Mouse (Mus musculus) fibroblast of lung, adult 2 months (primary cell): ENCODE results near the gene Vmn2r24.
"Not testable (repeated sequence)": the region's sequence is repeated elsewhere in the genome, so short reads cannot be mapped to it uniquely, and the experiment has no call there.

Experiments
- DNase-seq: peaks from one replicate; pipeline ENCODE4 v3.0.0-alpha.2; 2011; ENCODE audit warnings: low read depth

The Vmn2r24 gene

DNA sequence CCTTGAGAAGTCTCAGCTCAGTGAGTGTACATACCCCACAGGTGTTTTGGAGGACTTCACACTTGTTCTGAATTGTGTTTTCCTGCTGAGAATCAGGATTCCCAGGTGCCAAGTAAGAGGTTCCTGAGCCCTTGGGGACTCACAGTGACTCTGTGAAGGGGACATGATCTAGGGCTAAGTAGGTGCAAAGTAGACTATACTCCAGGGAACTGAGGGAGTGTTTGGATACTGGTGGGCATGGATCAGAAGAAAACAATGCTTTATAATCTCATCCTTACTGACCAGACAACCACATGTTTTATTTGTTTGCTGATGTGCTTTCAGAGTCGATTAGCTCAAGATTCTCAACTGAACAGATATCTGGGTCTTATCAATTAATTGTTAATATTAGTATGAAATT lies at the start of gene Vmn2r24:
Gene Vmn2r24 (plus strand): TSS at position 301 of the 400 bp plus-strand sequence.
- DNase-seq = no peak

DNA sequence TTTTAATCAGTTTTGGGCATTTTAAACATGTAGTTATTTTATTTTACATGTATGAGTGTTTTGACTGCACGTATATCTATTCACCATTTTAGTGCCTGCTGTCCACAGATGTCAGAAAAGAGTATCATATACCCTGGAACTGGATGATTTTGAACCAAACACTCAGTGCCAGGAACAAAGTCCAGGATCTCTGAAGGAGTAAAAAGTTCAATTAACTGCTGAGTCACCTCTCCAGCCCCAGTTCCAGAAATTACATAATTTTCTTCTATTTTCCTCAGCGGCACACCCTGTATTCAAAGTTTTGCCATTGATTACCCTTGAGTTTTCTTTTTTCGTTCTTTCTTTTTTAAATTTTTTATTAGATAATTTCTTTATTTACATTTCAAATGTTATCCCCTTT lies 8.6 kb upstream of the Vmn2r24 start:
- DNase-seq = no peak

DNA sequence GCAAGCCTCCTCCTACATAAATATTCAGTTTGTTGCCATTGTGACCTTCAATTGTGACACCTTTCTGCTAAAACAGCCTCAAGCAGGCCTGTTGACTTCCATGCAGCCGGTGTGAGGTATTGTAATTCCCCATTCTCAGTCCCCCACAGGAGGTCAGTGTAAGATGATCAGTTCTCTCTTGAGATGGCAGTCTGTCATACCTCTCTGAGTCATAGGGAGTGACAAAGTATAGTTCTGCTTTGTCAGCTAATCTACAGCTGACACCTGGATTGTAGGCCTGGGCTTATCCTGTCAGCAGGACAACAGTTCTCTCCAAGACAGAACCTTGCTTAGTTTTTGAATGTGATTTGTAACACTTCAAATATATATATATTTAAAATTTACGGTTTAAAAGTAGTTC lies 6.2 kb downstream of the Vmn2r24 start:
- DNase-seq = no peak

DNA sequence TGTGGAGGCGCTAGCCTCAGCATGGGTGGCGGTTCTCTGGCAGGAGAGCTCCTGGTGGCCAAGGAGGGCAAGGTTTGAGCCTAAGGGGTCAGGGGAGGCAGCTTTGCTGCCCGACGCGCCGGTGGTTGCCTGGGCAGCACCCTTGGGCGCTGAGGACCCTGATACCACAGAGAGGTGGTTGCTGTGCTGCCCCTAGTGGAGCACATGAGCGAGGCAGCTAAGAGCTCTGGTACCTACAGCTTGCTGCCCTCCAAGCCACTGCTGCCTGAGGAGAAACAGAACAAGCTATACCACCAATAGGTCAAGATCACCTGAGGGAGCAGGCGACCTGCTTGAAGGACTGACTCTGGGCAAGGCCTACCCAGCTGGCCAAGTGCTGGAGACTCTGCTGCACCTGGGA lies 15.1 kb downstream of the Vmn2r24 start:
- DNase-seq = no peak

DNA sequence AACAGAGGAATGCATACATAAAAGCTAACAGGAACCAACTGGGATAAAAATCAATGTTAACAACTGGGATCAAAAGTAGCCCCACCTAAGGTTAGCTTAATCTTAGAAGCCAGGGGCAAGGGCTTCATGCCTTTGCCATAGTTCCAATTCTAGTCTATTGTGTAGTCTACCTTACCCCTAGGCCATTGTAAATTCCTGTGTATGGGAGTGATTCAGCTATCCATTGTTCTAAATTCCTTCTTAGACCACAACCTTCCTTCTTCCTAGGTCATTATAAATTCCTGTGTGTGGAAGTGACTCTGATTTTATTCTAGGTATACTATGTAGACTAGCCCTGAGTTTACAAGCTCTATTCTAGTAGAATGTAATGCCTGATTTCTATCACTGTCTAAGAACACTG lies 31.6 kb downstream of the Vmn2r24 start:
- DNase-seq = not testable (repeated sequence)

DNA sequence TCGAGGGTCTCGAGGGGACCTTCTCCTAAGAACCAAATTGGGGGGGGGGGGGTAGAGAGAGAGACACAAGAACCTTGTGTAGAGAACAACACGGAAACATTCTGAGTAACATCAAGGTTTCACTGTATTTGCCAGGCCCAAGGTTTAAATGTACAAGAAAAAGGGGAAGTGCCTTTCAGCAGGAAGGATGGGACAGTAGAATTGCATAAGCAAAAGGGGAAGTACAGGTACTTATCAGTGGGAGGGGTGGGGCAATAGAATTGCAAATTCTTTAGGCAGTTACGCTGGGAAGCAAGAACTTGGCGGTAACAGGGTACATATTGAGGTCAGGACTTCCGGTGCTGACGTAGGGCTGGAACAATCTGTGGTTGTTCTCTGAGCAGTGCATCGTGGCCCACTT lies 41.3 kb downstream of the Vmn2r24 start:
- DNase-seq = no peak

DNA sequence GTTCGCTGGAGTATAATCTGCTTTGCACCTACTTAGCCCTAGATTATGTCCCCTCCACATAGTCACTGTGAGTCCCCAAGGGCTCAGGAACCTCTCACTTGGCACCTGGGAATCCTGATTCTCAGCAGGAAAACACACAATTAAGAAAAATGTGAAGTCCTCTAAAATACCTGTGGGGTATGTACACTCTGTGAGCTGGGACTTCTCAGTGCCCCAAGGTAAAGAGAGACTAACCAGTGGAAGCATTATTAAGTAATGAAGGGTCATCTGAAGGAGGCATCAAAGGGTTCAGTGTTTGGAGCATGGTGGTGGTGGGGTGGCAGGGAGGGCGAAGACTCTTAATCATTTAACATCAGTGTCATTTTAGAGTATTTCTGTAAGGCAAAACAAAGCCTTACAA lies 74.7 kb downstream of the Vmn2r24 start, which contains the start of gene Vmn2r25:
Gene Vmn2r25 (minus strand): TSS at position 101 of the 400 bp plus-strand sequence.
- DNase-seq = not testable (repeated sequence)
